Mouse (Mus musculus) heart, postnatal 14 days (tissue): ENCODE data around the gene Gm29427. TPM values are rescaled to one million over a fixed set of nuclear protein-coding genes. Genes with fewer than 3 reads are reported as not detected.

Experiments
- DNase-seq, 2 experiments: peaks; one replicate each; pipeline ENCODE4 v3.0.0; 2021 to 2022
- intact Hi-C: fragments of 180-260 bp; cut with DNase I; formaldehyde crosslinking; loops from one replicate; pipeline ENCODE4 v1.15.1; 2025
- total RNA-seq, 2 experiments: library from RNA; stranded (reverse); gene quantifications; 2 replicates each; pipeline ENCODE4 v1.2.3; 2021

Gm29427 gene
- total RNA-seq, 2 experiments from 2014 or later, result not detected

- intact Hi-C loops, result no loop called here
- no peak for DNase-seq
These were observed 17.4 kb upstream of the Gm29427 start for GRCm38 (mm10) chr1:130732706-130733658.

- intact Hi-C loops, result no loop called here
- DNase-seq, result no peak
These were observed 16.2 kb upstream of the Gm29427 start, which contains the start of gene AA986860 for GRCm38 (mm10) chr1:130731741-130732337. TSS of gene AA986860 (plus strand) at chr1:130731976.

- DNase-seq, result no peak
These were observed 13.6 kb upstream of the Gm29427 start, which contains the start of gene Pfkfb2 for GRCm38 (mm10) chr1:130729153-130729552. TSS of gene Pfkfb2 (minus strand) at chr1:130729253.

GRCm38 (mm10) chr1:130728708-130729107, 13.1 kb upstream of the Gm29427 start:
- intact Hi-C loops, result no loop called here
- DNase-seq, result no peak

More at GRCm38 (mm10) chr1:130729153-130729552, 13.6 kb upstream of the Gm29427 start, which contains the start of gene Pfkfb2:
- intact Hi-C loops, result no loop called here

- no peak for DNase-seq
- intact Hi-C loops, result no loop called here
These were observed 12.5 kb upstream of the Gm29427 start for GRCm38 (mm10) chr1:130728070-130728469.

- DNase-seq, result no peak
- intact Hi-C loops, result no loop called here
These were observed 10.8 kb upstream of the Gm29427 start for GRCm38 (mm10) chr1:130726396-130726795.

GRCm38 (mm10) chr1:130724206-130724605, 8.6 kb upstream of the Gm29427 start:
- no peak for DNase-seq
- intact Hi-C loops, result no loop called here

GRCm38 (mm10) chr1:130717291-130717871, 1.8 kb upstream of the Gm29427 start, which contains the start of gene Yod1:
TSS of gene Yod1 (plus strand) at chr1:130717327.
- peak; percentile 94 to 95 for DNase-seq
- intact Hi-C loops, result loop anchor here (2.0 kb wide), 1 partner anchor 67 kb away; no protein-coding TSS in a partner anchor

GRCm38 (mm10) chr1:130716513-130717290, 1.1 kb upstream of the Gm29427 start:
- DNase-seq, result peak; percentile 52 to 57
- intact Hi-C loops, result loop anchor here (2.0 kb wide), 1 partner anchor 68 kb away; no protein-coding TSS in a partner anchor

- no peak for DNase-seq
- intact Hi-C loops, result loop anchor here (2.0 kb wide), 1 partner anchor 69 kb away; no protein-coding TSS in a partner anchor
These were observed 566 bp upstream of the Gm29427 start for GRCm38 (mm10) chr1:130716218-130716512.

- intact Hi-C loops, result no loop called here
- no peak for DNase-seq
These were observed 1.6 kb downstream of the Gm29427 start for GRCm38 (mm10) chr1:130714046-130714445.

- no peak for DNase-seq
- intact Hi-C loops, result no loop called here
These were observed 5.1 kb downstream of the Gm29427 start for GRCm38 (mm10) chr1:130710283-130711080.

- no peak for DNase-seq
- intact Hi-C loops, result no loop called here
These were observed 12.0 kb downstream of the Gm29427 start for GRCm38 (mm10) chr1:130703613-130704012.

GRCm38 (mm10) chr1:130701976-130702375, 13.6 kb downstream of the Gm29427 start:
- intact Hi-C loops, result no loop called here
- DNase-seq, result no peak

GRCm38 (mm10) chr1:130699937-130700633, 15.5 kb downstream of the Gm29427 start:
- intact Hi-C loops, result no loop called here
- DNase-seq, result peak; percentile 71 to 85

GRCm38 (mm10) chr1:130698601-130699000, 17.0 kb downstream of the Gm29427 start:
- intact Hi-C loops, result no loop called here
- no peak for DNase-seq

- intact Hi-C loops, result no loop called here
- no peak for DNase-seq
These were observed 31.7 kb downstream of the Gm29427 start for GRCm38 (mm10) chr1:130683905-130684304.

GRCm38 (mm10) chr1:130681656-130682413, 33.8 kb downstream of the Gm29427 start:
- intact Hi-C loops, result no loop called here

More at GRCm38 (mm10) chr1:130681656-130682413, 33.8 kb downstream of the Gm29427 start:
- DNase-seq, result no peak
